Mouse (Mus musculus): Measurements from ENCODE around the gene Dlg2.

Gene Dlg2

GRCm38 (mm10) chr7:91262031-91262951 is 785.8 kb downstream of the Dlg2 start:
- peak; percentile 61 for DNase-seq (ENCODE audit: extremely low spot score, low spot score)

GRCm38 (mm10) chr7:91262998-91263397 is 786.5 kb downstream of the Dlg2 start:
- DNase-seq (ENCODE audit: extremely low spot score, low spot score), result peak; percentile 24

GRCm38 (mm10) chr7:91267764-91268163 is 791.3 kb downstream of the Dlg2 start:
- DNase-seq (ENCODE audit: extremely low spot score, low spot score), result peak; percentile 28

- DNase-seq (ENCODE audit: extremely low spot score, low spot score), result no peak
These were observed 807.7 kb downstream of the Dlg2 start for GRCm38 (mm10) chr7:91284167-91284566.

- no peak for DNase-seq (ENCODE audit: extremely low spot score, low spot score)
These were observed 811.9 kb downstream of the Dlg2 start for GRCm38 (mm10) chr7:91288324-91288723.

GRCm38 (mm10) chr7:91296127-91296526 is 819.7 kb downstream of the Dlg2 start:
- no peak for DNase-seq (ENCODE audit: extremely low spot score, low spot score)

GRCm38 (mm10) chr7:91311177-91311576 is 834.7 kb downstream of the Dlg2 start:
- no peak for DNase-seq (ENCODE audit: extremely low spot score, low spot score)

GRCm38 (mm10) chr7:91345073-91345472 is 868.6 kb downstream of the Dlg2 start:
- no peak for DNase-seq (ENCODE audit: extremely low spot score, low spot score)

- DNase-seq (ENCODE audit: extremely low spot score, low spot score), result peak; percentile 13
These were observed 893.4 kb downstream of the Dlg2 start for GRCm38 (mm10) chr7:91369821-91370321.

- no peak for DNase-seq (ENCODE audit: extremely low spot score, low spot score)
These were observed 905.8 kb downstream of the Dlg2 start for GRCm38 (mm10) chr7:91382281-91382680.

- DNase-seq (ENCODE audit: extremely low spot score, low spot score), result no peak
These were observed 907.4 kb downstream of the Dlg2 start for GRCm38 (mm10) chr7:91383873-91384272.

GRCm38 (mm10) chr7:91389272-91389671 is 912.8 kb downstream of the Dlg2 start:
- DNase-seq (ENCODE audit: extremely low spot score, low spot score), result no peak

- no peak for DNase-seq (ENCODE audit: extremely low spot score, low spot score)
These were observed 921.4 kb downstream of the Dlg2 start for GRCm38 (mm10) chr7:91397827-91398226.

- DNase-seq (ENCODE audit: extremely low spot score, low spot score), result no peak
These were observed 935.6 kb downstream of the Dlg2 start for GRCm38 (mm10) chr7:91412109-91412508.

GRCm38 (mm10) chr7:91414150-91414549 is 937.7 kb downstream of the Dlg2 start:
- DNase-seq (ENCODE audit: extremely low spot score, low spot score), result no peak

- DNase-seq (ENCODE audit: extremely low spot score, low spot score), result no peak
These were observed 938.3 kb downstream of the Dlg2 start for GRCm38 (mm10) chr7:91414749-91415148.

- no peak for DNase-seq (ENCODE audit: extremely low spot score, low spot score)
These were observed 943.7 kb downstream of the Dlg2 start for GRCm38 (mm10) chr7:91420215-91420614.

- no peak for DNase-seq (ENCODE audit: extremely low spot score, low spot score)
These were observed 947.3 kb downstream of the Dlg2 start for GRCm38 (mm10) chr7:91423784-91424183.

- no peak for DNase-seq (ENCODE audit: extremely low spot score, low spot score)
These were observed 953.3 kb downstream of the Dlg2 start for GRCm38 (mm10) chr7:91429712-91430275.

GRCm38 (mm10) chr7:91431594-91432240 is 955.2 kb downstream of the Dlg2 start:
- peak; percentile 50 for DNase-seq (ENCODE audit: extremely low spot score, low spot score)

GRCm38 (mm10) chr7:91432563-91432962 is 956.1 kb downstream of the Dlg2 start:
- DNase-seq (ENCODE audit: extremely low spot score, low spot score), result no peak

- no peak for DNase-seq (ENCODE audit: extremely low spot score, low spot score)
These were observed 958.3 kb downstream of the Dlg2 start for GRCm38 (mm10) chr7:91434739-91435138.

All from neural tube, embryonic 10.5 days (tissue).